Mouse (Mus musculus) kidney, adult 2 months (tissue): Measurements from ENCODE around the gene Gm17604. TPM values are rescaled to one million over a fixed set of nuclear protein-coding genes. Genes with fewer than 3 reads are reported as not detected.
A peak's percentile ranks its signal among the peaks of the same experiment; 100 is the strongest.

ENCODE experiments used
- DNase-seq: peaks from one replicate; pipeline ENCODE4 v3.0.0; 2021
- H3K27ac ChIP-seq: fragments of 200-500 bp; 2 replicates; pipeline ENCODE4 v1.5.1; 2012; ENCODE audit warnings: low read depth, low read length, control low read depth, inconsistent platforms; ENCODE audit not compliant: insufficient read depth
- H3K27me3 ChIP-seq: fragments of 200-500 bp; replicated peaks from 2 replicates; pipeline ENCODE4 v1.6.1; 2012; ENCODE audit warnings: mild to moderate bottlenecking, moderate library complexity, low read length, inconsistent platforms; ENCODE audit not compliant: control insufficient read depth, insufficient read depth
- H3K36me3 ChIP-seq: fragments of 200-500 bp; 2 replicates; pipeline ENCODE4 v1.6.1; 2012; ENCODE audit warnings: mild to moderate bottlenecking, moderate library complexity, low read length, inconsistent platforms; ENCODE audit not compliant: control insufficient read depth, insufficient read depth
- H3K4me1 ChIP-seq: fragments of 200-500 bp; 2 replicates; pipeline ENCODE4 v1.6.1; 2011; ENCODE audit warnings: low read length; ENCODE audit not compliant: control insufficient read depth, insufficient read depth
- H3K4me3 ChIP-seq: fragments of 200-500 bp; 2 replicates; pipeline ENCODE4 v1.5.1; 2011; ENCODE audit warnings: mild to moderate bottlenecking, low read depth, low read length, control low read depth; ENCODE audit not compliant: insufficient read depth
- CTCF ChIP-seq: fragments of 200-500 bp; conservative IDR thresholded peaks from 2 replicates; pipeline ENCODE4 v1.5.1; 2011; ENCODE audit warnings: low read depth, mild to moderate bottlenecking, control low read depth, low read length, moderate library complexity, mixed read lengths; ENCODE audit not compliant: insufficient read depth, insufficient read length
- POLR2A ChIP-seq: fragments of 200-500 bp; IDR thresholded peaks from one replicate; pipeline ENCODE4 v1.6.1; 2011; ENCODE audit warnings: low read depth, low read length, control low read depth
- WGBS: fragments of 180-500 bp; shearing (Covaris S2); methylation state at CpG from one replicate; pipeline ENCODE4 v1.1.7; 2018; 5-methylcytosine and 5-hydroxymethylcytosine counted together
- polyA plus RNA-seq: library from polyadenylated mRNA; depleted of rRNA; stranded (reverse); fragments of >200 nt; gene quantifications from 2 replicates; pipeline ENCODE4 v1.2.3, GENCODE M21; 2012; rRNA removed

Gene Gm17604
- polyA plus RNA-seq = not detected in 2 replicates

GRCm38 (mm10) chrX:165004779-165005324 lies at the start of gene Gm17604:
Gene Gm17604, minus strand, starts transcription at chrX:165004829.
- TF ChIP-seq POLR2A (no peak), CTCF (no peak)
- Histone ChIP-seq H3K27ac (no peak within 1 kb of the TSS), H3K4me1 (no peaks in the 10 kb centered on the region), H3K36me3 (no peaks in the 10 kb centered on the region), H3K4me3 (no peak within 1 kb of the TSS), H3K27me3 (no peaks in the 10 kb centered on the region)
- DNase-seq = no peak

DNA sequence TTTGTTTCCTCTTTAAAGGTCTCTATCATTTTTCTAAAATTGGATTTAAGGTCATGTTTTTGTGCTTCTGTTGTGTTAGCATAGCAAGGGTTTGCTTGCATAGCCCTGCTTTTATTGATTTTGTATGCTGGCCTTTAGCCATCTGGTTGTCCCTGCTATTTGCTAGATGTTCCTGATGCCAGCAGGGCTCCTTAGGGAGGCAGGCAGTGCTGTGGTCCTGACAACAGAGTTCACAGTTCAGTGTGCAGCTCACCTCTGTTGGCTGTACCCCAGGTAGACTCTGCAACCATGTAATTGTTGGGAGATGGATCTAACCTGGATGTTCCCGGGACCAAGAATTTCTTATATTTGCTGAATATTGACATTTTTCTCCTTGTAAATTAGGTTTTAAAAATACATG lies 45.3 kb upstream of the Gm17604 start:
- H3K36me3 ChIP-seq = no peaks in the 10 kb centered on the region
- H3K27me3 ChIP-seq = no peaks in the 10 kb centered on the region
- DNase-seq = no peak
- no peak overlapping the region for H3K27ac ChIP-seq
- TF ChIP-seq POLR2A = no peak
- TF ChIP-seq CTCF = no peak
- H3K4me1 ChIP-seq = no peaks in the 10 kb centered on the region
- H3K4me3 ChIP-seq = no peak overlapping the region
- WGBS = 87% methylated on average over 1 of the region's 1 CpGs

GRCm38 (mm10) chrX:165003141-165003540 lies 1.5 kb downstream of the Gm17604 start:
- H3K4me1 ChIP-seq = no peaks in the 10 kb centered on the region
- H3K27me3 ChIP-seq = no peaks in the 10 kb centered on the region
- 41% methylated on average over 4 of the region's 4 CpGs for WGBS
- TF ChIP-seq POLR2A (no peak), CTCF (no peak)
- no peak overlapping the region for H3K4me3 ChIP-seq
- no peaks in the 10 kb centered on the region for H3K36me3 ChIP-seq
- H3K27ac ChIP-seq = no peak overlapping the region
- DNase-seq = peak; percentile 2

DNA sequence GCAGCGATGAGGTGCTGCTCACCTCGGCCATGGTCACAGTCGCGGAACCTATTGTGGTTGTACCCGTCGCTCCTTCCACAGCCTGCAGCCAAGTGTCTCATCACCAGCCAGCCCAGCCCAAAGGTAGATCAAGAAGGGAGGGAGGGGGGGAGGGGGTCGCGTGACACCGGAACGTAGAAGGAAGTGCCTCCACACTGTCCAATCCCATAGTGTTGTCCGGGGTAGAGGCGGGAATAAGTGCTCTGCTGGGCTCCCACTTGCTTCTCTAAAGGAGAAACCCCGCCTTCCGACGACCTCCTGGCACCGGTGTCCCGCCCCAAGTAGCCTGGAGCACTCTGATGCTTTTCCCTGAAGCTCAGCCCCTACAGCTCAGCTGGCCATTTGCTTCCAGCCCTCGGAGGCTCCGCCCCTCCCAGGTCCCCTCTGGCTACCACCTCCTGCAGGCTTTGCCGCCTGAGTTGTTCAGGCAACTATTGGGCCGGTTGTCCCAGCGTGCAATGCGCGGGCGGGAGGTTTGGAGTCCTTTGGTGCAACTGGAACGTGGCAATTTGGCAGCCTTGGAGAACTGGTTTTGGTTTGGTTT lies 24.3 kb downstream of the Gm17604 start, which contains the start of the genes Mospd2 and Fancb:
Gene Mospd2 (minus strand): TSS at position 183 of the 583 bp plus-strand sequence.
Gene Fancb (plus strand): TSS at position 400 of the 583 bp plus-strand sequence.
- Histone ChIP-seq H3K4me1 (peaks cover 5% of the 10 kb centered on the region; the same call in 1 of the 2 replicates), H3K27me3 (no peaks in the 10 kb centered on the region), H3K4me3 (peak within 1 kb of the TSS; percentile 100), H3K27ac (peak within 1 kb of the TSS; percentile 88), H3K36me3 (no peaks in the 10 kb centered on the region)
- peak; percentile 50 for TF ChIP-seq POLR2A
- no peak for TF ChIP-seq CTCF
- peak; percentile 96 for DNase-seq
- WGBS = 1% methylated on average over 25 of the region's 26 CpGs

DNA sequence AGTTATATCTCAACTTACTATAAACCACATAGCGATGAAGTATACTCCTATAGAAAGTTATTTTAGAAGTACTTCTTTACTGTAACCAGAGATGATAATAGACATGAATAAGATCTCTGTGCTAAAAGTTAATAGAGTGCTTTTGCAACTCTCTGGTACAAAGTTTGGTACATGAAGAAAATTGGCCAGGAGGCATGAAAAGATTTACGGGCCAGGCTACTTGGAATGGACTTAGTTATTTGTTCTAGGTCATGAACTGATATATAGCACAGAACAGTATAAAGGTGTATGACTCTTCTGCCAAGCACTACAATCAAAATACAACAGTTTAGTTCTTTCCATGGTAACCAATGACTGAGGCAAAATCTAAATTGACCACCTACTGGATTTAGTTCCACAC lies 25.8 kb downstream of the Gm17604 start:
- Histone ChIP-seq H3K36me3 (no peaks in the 10 kb centered on the region), H3K4me3 (no peak overlapping the region), H3K4me1 (peaks cover 5% of the 10 kb centered on the region; the same call in 1 of the 2 replicates), H3K27me3 (no peaks in the 10 kb centered on the region), H3K27ac (no peak overlapping the region)
- DNase-seq = no peak
- WGBS = 76% methylated on average over 2 of the region's 2 CpGs
- TF ChIP-seq POLR2A (no peak), CTCF (no peak)

DNA sequence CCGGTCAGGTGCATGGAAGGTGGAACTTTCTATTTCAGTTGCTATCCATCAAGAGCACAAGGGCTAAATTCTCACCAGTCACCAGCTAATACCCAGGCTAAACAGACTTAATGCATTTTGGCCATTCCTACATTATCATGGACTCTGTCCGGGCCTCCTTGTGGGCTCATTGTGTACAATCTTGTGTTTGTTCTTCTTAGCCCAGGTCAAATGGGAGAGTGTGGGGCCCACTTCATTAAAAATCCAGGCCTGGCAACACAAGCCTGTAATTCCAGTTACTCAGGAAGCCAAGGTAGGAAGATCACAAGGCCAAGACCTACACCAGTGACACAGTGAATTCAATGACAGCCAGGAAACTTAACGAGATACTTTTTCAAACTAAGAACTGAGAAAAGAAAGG lies 33.4 kb downstream of the Gm17604 start:
- TF ChIP-seq POLR2A (no peak), CTCF (no peak)
- Histone ChIP-seq H3K4me1 (peaks cover 5% of the 10 kb centered on the region; the same call in 1 of the 2 replicates), H3K4me3 (no peak overlapping the region), H3K27ac (no peak overlapping the region), H3K36me3 (no peaks in the 10 kb centered on the region), H3K27me3 (no peaks in the 10 kb centered on the region)
- no peak for DNase-seq
- 70% methylated on average over 3 of the region's 3 CpGs for WGBS

GRCm38 (mm10) chrX:164965750-164966448 lies 38.7 kb downstream of the Gm17604 start:
- TF ChIP-seq POLR2A = no peak
- TF ChIP-seq CTCF = no peak
- WGBS = 78% methylated on average over 3 of the region's 3 CpGs

More at GRCm38 (mm10) chrX:164965750-164966448, 38.7 kb downstream of the Gm17604 start:
- no peak for DNase-seq
- H3K4me1 ChIP-seq = no peaks in the 10 kb centered on the region
- H3K27ac ChIP-seq = no peak overlapping the region
- H3K4me3 ChIP-seq = no peak overlapping the region
- H3K36me3 ChIP-seq = no peaks in the 10 kb centered on the region; the same call in 1 of the 2 replicates
- no peaks in the 10 kb centered on the region for H3K27me3 ChIP-seq

Other genes starting within 250 kb of the Gm17604 start
- 6.0 and 6.6 TPM in 2 replicates for gene Mospd2, start 24.5 kb downstream of the Gm17604 start, polyA plus RNA-seq
- gene Fancb, start 24.2 kb downstream of the Gm17604 start, polyA plus RNA-seq = 0.29 and 0.38 TPM in 2 replicates